Mouse (Mus musculus): ENCODE results near the gene Fmo5. TPM values are rescaled to one million over a fixed set of nuclear protein-coding genes. Genes with fewer than 3 reads are reported as not detected.

Fmo5 gene
- polyA plus RNA-seq, 1 experiment, result 2.3 TPM

DNA sequence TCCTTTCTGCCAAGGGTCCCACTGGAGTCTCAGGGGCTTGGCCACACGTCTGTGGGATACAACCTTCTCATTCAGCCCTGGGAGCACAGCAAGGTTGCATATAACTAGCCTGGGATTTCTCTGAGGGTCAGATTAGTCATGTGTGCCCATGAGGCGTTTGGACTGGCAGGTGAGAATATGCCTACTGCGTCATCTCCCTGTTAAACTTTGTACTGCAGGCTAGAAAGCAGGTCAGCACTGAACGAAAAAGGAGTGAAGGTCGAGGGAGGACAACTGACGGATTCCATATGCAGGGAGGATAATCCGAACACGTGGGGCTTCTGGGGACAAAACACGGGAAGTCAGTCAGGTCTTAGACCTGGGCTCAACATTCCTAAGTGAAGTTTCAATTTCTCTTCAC is 68.7 kb downstream of the Fmo5 start:
- H3K4me3 ChIP-seq (replicated peaks; ENCODE audit: insufficient read depth, low read depth, low read length), result no peak overlapping the region
- whole genome bisulfite sequencing, result 71% methylated on average over 9 of the region's 9 CpGs
- H3K27me3 ChIP-seq (ENCODE audit: control insufficient read depth, insufficient read depth, low read length), result no peaks in the 10 kb centered on the region
- TF ChIP-seq CTCF (IDR thresholded peaks at IDR 0.05; ENCODE audit: borderline replicate concordance, insufficient read depth, low read depth, low read length) (no peak), POLR2A (IDR thresholded peaks at IDR 0.05; ENCODE audit: borderline replicate concordance, insufficient read depth, low read length) (no peak)
- no peak overlapping the region for H3K27ac ChIP-seq (ENCODE audit: insufficient read depth, low read length)
- DNase-seq, result no peak
- no peaks in the 10 kb centered on the region for H3K4me1 ChIP-seq (ENCODE audit: control insufficient read depth, insufficient read depth, low read length)

DNA sequence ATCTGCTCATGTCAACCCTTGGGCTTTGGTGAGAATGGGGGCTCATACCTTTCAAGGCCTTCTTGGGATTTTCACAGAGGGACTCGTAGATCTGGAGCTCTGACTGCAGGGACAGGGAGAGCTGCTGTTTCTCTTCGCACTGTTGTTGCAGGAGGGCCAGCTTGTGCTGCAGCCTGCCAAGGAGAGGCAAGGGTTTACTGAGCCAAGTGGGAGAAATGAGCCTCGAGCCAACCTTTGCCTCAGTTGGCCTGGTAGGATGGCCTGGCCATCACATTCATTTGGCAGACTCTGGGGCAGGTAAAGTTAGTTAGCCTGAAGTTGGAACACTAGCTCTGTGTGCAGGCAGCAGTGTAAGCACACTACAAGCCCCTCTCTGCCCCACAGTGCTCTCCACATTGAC is 70.5 kb downstream of the Fmo5 start:
- 16% methylated on average over 3 of the region's 3 CpGs for WGBS
- H3K4me3 ChIP-seq (replicated peaks; ENCODE audit: insufficient read depth, low read depth, low read length), result no peak overlapping the region
- TF ChIP-seq CTCF (IDR thresholded peaks at IDR 0.05; ENCODE audit: borderline replicate concordance, insufficient read depth, low read depth, low read length), result no peak
- no peak for TF ChIP-seq POLR2A (IDR thresholded peaks at IDR 0.05; ENCODE audit: borderline replicate concordance, insufficient read depth, low read length)
- no peak for DNase-seq
- no peaks in the 10 kb centered on the region for H3K27me3 ChIP-seq (ENCODE audit: control insufficient read depth, insufficient read depth, low read length)
- no peak overlapping the region for H3K27ac ChIP-seq (ENCODE audit: insufficient read depth, low read length)
- H3K4me1 ChIP-seq (ENCODE audit: control insufficient read depth, insufficient read depth, low read length), result no peaks in the 10 kb centered on the region

DNA sequence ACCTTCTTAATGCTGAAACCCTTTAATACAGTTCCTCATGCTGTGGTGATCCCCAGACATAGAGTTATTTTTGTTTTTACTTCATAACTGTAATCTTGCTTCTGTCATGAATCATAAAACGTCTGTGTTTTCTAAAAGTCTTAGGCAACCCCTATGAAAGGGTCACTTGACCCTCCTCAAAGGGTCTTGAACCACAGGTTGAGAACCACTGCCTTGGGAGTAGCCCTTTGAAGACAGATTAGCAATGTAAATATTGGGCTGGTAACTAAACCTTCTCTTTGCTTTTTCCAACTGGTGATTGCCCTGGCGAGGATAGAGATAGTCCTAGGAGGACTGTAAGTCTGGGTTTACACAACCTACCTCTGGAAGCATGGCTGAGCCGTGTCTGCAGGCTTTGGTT is 72.6 kb downstream of the Fmo5 start:
- H3K4me1 ChIP-seq (ENCODE audit: control insufficient read depth, insufficient read depth, low read length), result no peaks in the 10 kb centered on the region
- no peak overlapping the region for H3K27ac ChIP-seq (ENCODE audit: insufficient read depth, low read length)
- DNase-seq, result no peak
- WGBS, result 75% methylated on average over 3 of the region's 3 CpGs
- no peak overlapping the region for H3K4me3 ChIP-seq (replicated peaks; ENCODE audit: insufficient read depth, low read depth, low read length)
- no peaks in the 10 kb centered on the region for H3K27me3 ChIP-seq (ENCODE audit: control insufficient read depth, insufficient read depth, low read length)
- TF ChIP-seq POLR2A (IDR thresholded peaks at IDR 0.05; ENCODE audit: borderline replicate concordance, insufficient read depth, low read length) (no peak), CTCF (IDR thresholded peaks at IDR 0.05; ENCODE audit: borderline replicate concordance, insufficient read depth, low read depth, low read length) (no peak)

DNA sequence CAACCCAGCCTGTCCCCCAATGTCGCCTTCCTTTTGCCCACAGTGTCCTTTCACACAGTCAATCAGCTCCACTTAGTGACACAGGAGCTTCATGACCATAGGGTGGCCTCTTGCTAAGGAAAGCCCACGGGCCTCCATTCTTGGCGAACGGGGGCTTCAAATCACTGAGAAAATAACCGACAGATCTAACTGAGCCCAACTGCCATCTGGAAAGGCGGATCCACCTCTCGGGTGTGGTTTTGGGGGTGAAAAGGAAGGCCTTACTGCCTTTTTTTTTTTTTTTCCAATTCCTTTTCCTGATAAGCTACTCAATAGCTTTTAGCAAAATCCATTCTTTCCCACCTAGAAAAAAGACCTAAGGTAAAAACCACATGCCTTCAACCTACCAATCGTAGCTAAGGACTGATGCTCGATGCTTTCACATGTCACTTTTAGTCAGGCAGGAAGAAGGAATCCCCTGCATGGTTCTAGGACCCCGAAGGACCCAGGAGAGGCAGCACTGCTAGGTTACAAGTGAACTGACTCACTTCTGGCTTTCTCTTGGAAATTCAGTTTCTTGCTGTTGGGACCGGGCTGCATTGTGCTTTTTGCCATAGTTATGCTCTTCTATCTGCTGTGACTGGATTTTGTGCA is 74.0 kb downstream of the Fmo5 start:
- WGBS, result 86% methylated on average over 11 of the region's 11 CpGs
- H3K4me1 ChIP-seq (ENCODE audit: control insufficient read depth, insufficient read depth, low read length), result no peaks in the 10 kb centered on the region
- TF ChIP-seq CTCF (IDR thresholded peaks at IDR 0.05; ENCODE audit: borderline replicate concordance, insufficient read depth, low read depth, low read length), result no peak
- TF ChIP-seq POLR2A (IDR thresholded peaks at IDR 0.05; ENCODE audit: borderline replicate concordance, insufficient read depth, low read length), result no peak
- H3K27ac ChIP-seq (ENCODE audit: insufficient read depth, low read length), result no peak overlapping the region
- DNase-seq, result no peak
- H3K27me3 ChIP-seq (ENCODE audit: control insufficient read depth, insufficient read depth, low read length), result no peaks in the 10 kb centered on the region
- H3K4me3 ChIP-seq (replicated peaks; ENCODE audit: insufficient read depth, low read depth, low read length), result no peak overlapping the region

Other genes starting within 250 kb of the Fmo5 start
- not detected in 2 replicates for gene Olfr1402, start 206.8 kb upstream of the Fmo5 start, polyA plus RNA-seq (2012; rRNA removed)
- gene Chd1l, start 18.6 kb upstream of the Fmo5 start, polyA plus RNA-seq (2012; rRNA removed), result 7.6 and 9.1 TPM in 2 replicates
- gene Prkab2, start 29.4 kb downstream of the Fmo5 start, polyA plus RNA-seq (2012; rRNA removed), result 26.6 and 26.8 TPM in 2 replicates
- gene Gm17651, start 45.9 kb downstream of the Fmo5 start, polyA plus RNA-seq (2012; rRNA removed), result not detected in 2 replicates

All from cerebellum, adult 2 months (tissue).